Mouse (Mus musculus) liver, postnatal 0 days (tissue): ENCODE measurements at regions not wholly inside any gene's neighbourhood (a gene's known extent, or its start where the extent isn't known, plus 50 kb on each side); places are given as distances from the start of the nearest gene placed in this dataset.

Experiments
- ATAC-seq: fragments of 200-750 bp; cut with Nextera tagmentation; 2 replicates; pipeline ENCODE4 v1.8.0; 2017; ENCODE audit warnings: mild to moderate bottlenecking, moderate library complexity
- DNase-seq: peaks from one replicate; pipeline ENCODE4 v3.0.0-alpha.2; 2016
- H3K27ac ChIP-seq: fragments of 300-500 bp; sonication (generic); 2 replicates; pipeline ENCODE4 v1.5.1; 2014; ENCODE audit warnings: antibody characterized with exemption, moderate library complexity, mild to moderate bottlenecking, low read depth
- H3K27me3 ChIP-seq: fragments of 300-500 bp; sonication (generic); 2 replicates; pipeline ENCODE4 v1.6.1; 2014; ENCODE audit warnings: low read length, control low read depth, mixed read lengths; ENCODE audit not compliant: insufficient read depth
- H3K36me3 ChIP-seq: fragments of 300-500 bp; sonication (generic); replicated peaks from 2 replicates; pipeline ENCODE4 v1.6.1; 2014; ENCODE audit warnings: mild to moderate bottlenecking, control low read depth, low read length, moderate library complexity, mixed read lengths; ENCODE audit not compliant: insufficient read depth
- H3K4me1 ChIP-seq: fragments of 300-500 bp; sonication (generic); 2 replicates; pipeline ENCODE4 v1.6.1; 2014; ENCODE audit warnings: antibody characterized with exemption, mild to moderate bottlenecking, control low read depth; ENCODE audit not compliant: insufficient read depth
- H3K4me2 ChIP-seq: fragments of 300-500 bp; sonication (generic); 2 replicates; pipeline ENCODE4 v1.6.1; 2014; ENCODE audit warnings: low read depth, mild to moderate bottlenecking, low read length, moderate library complexity, mixed read lengths
- H3K4me3 ChIP-seq: fragments of 300-500 bp; sonication (generic); 2 replicates; pipeline ENCODE4 v1.5.1; 2014; ENCODE audit warnings: low read depth, low read length
- H3K9ac ChIP-seq: fragments of 300-500 bp; sonication (generic); replicated peaks from 2 replicates; pipeline ENCODE4 v1.6.1; 2014; ENCODE audit warnings: mild to moderate bottlenecking, moderate library complexity
- H3K9me3 ChIP-seq: fragments of 300-500 bp; sonication (generic); 2 replicates; pipeline ENCODE4 v1.6.1; 2016; ENCODE audit warnings: mild to moderate bottlenecking, control low read depth, low read length, mixed read lengths
- CTCF ChIP-seq: sonication (generic); IDR thresholded peaks from 2 replicates; pipeline ENCODE4 v1.5.1; 2016; ENCODE audit warnings: antibody characterized with exemption, low read depth
- EP300 ChIP-seq: IDR thresholded peaks from 2 replicates; pipeline ENCODE4 v1.6.1; 2016; ENCODE audit warnings: antibody characterized with exemption, low read depth, mild to moderate bottlenecking
- WGBS: fragments of 180-500 bp; shearing (Covaris S2); extraction: QIAGEN DNeasy Blood & Tissue Kit; methylation state at CpG from one replicate; pipeline ENCODE4 v1.1.7; 2014; ENCODE audit not compliant: insufficient replicate concordance; 5-methylcytosine and 5-hydroxymethylcytosine counted together

DNA sequence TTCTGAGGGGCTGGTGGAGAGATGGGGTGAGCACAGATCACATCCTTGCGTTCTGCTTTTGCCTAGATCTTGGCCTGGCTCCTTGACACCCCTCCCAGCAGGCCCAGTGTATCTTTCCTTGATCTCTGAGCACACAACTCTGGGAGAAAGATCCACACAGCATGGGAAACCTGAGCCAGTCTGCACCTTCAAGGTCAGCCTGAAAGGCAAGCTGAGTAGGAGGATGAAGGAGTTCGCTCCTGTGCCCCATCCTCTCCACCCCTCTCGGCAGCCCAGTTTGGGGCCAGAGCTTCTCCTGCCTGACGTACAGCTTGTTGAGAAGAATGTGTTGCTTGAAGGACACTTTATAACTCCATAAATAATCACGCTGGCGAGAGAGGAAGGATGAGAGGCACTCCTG lies 61.7 kb upstream of the Lrfn2 start:
- no peaks in the 10 kb centered on the region for H3K27me3 ChIP-seq
- TF ChIP-seq EP300 (no peak), CTCF (no peak)
- H3K4me2 ChIP-seq = no peak overlapping the region
- H3K4me3 ChIP-seq = no peak overlapping the region
- H3K36me3 ChIP-seq = no peaks in the 10 kb centered on the region
- no peak for ATAC-seq
- 55% methylated on average over 6 of the region's 6 CpGs for whole genome bisulfite sequencing
- H3K9me3 ChIP-seq = no peaks in the 10 kb centered on the region
- no peak for DNase-seq
- H3K4me1 ChIP-seq = no peaks in the 10 kb centered on the region
- H3K27ac ChIP-seq = no peak overlapping the region
- no peak overlapping the region for H3K9ac ChIP-seq

DNA sequence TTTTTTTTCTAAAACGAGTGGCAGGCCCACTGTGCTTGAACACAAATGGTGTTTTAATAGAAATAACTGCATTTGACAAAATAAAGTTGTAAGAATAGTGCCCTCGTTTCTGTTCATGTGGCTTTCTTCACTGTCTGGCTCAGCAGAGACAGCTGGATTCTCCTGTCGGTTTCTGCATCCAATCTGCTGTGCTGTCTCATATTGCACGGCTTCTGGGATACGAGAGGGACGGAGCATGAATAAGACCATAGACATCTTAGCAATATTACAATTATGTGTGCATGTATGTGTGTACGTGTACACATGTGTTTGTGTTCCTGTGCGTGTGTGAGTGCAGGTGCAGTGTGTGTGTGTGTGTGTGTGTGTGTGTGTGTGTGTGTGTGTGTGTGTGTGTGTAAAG lies 54.7 kb upstream of the Lrfn2 start:
- TF ChIP-seq EP300 (no peak), CTCF (no peak)
- H3K9me3 ChIP-seq = no peaks in the 10 kb centered on the region
- no peak overlapping the region for H3K4me2 ChIP-seq
- WGBS = 67% methylated on average over 8 of the region's 8 CpGs
- ATAC-seq (no peak), DNase-seq (no peak)
- H3K27me3 ChIP-seq = no peaks in the 10 kb centered on the region
- H3K36me3 ChIP-seq = no peaks in the 10 kb centered on the region
- H3K27ac ChIP-seq = no peak overlapping the region
- no peak overlapping the region for H3K4me3 ChIP-seq
- H3K9ac ChIP-seq = no peak overlapping the region
- no peaks in the 10 kb centered on the region for H3K4me1 ChIP-seq

DNA sequence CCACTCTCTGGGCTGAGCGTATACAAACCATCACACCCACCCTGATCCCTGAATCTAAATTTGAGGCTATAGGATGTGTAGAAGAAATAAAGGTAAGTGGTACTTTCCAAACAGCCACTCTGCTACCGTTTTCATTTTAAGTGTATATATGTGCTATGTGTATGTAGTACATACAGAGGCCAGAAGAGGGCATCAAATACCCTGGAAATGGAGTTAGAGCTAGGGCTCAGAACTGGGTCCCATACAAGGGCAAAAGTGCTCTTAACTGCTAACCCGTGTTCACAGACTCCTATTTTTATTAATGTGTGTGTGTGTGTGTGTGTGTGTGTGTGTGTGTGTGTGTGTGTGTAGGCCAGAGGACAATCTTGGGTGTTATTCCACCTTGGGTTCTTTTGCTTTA lies 51.6 kb upstream of the Lrfn2 start:
- Histone ChIP-seq H3K36me3 (no peaks in the 10 kb centered on the region), H3K9ac (no peak overlapping the region), H3K4me3 (no peak overlapping the region), H3K27ac (no peak overlapping the region), H3K4me2 (no peak overlapping the region), H3K9me3 (no peaks in the 10 kb centered on the region), H3K4me1 (no peaks in the 10 kb centered on the region), H3K27me3 (no peaks in the 10 kb centered on the region)
- 76% methylated on average over 3 of the region's 3 CpGs for WGBS
- DNase-seq (no peak), ATAC-seq (no peak)
- no peak for TF ChIP-seq EP300
- TF ChIP-seq CTCF = no peak

DNA sequence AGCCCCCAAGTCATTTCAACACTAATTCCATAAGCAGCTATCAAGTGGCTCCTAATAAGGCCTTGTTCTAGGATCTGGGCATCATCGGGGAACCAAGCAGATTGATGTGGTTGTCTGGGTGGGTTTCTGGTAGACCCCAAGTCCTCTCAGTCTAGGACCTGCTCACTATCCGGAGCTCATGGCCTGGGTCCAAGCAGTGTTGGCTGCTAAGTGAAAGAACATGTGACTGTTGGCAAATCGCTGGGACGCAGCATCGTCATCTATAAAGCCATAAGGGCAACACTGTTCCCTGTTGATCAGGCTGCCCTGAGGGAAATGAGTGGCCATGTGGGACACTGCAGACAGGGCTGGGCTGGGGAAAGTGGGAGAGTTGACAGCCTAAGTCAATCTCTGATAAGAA lies 50.2 kb upstream of the Lrfn2 start:
- Histone ChIP-seq H3K9ac (no peak overlapping the region), H3K36me3 (no peaks in the 10 kb centered on the region), H3K27me3 (no peaks in the 10 kb centered on the region), H3K4me3 (no peak overlapping the region), H3K27ac (no peak overlapping the region), H3K9me3 (no peaks in the 10 kb centered on the region), H3K4me2 (no peak overlapping the region), H3K4me1 (no peaks in the 10 kb centered on the region)
- WGBS = 77% methylated on average over 5 of the region's 5 CpGs
- DNase-seq = no peak
- TF ChIP-seq CTCF = no peak
- no peak for TF ChIP-seq EP300
- no peak for ATAC-seq
